Mouse (Mus musculus): ENCODE results near the gene Hes2. TPM values are rescaled to one million over a fixed set of nuclear protein-coding genes. Genes with fewer than 3 reads are reported as not detected.

Gene Hes2
- polyA plus RNA-seq, 1 experiment from 2014 or later, result 0.28 TPM

GRCm38 (mm10) chr4:152151966-152152544 is 6.6 kb upstream of the Hes2 start, which contains the start of gene Espn:
Espn (minus strand) TSS chr4:152152371.
- no peak within 1 kb of the TSS for H3K27ac ChIP-seq
- H3K4me1 ChIP-seq (replicated peaks), result peaks cover 16% of the 10 kb centered on the region
- H3K4me3 ChIP-seq (replicated peaks), result peak within 1 kb of the TSS; percentile 29
- ATAC-seq, result peak; percentile 69
- H3K36me3 ChIP-seq, result no peaks in the 10 kb centered on the region
- no peaks in the 10 kb centered on the region for H3K9me3 ChIP-seq
- WGBS, result under 1% methylated on average over 57 of the region's 57 CpGs
- peak within 1 kb of the TSS; percentile 53 for H3K4me2 ChIP-seq (replicated peaks)
- no peak within 1 kb of the TSS; the same call in 1 of the 2 replicates for H3K9ac ChIP-seq (replicated peaks)
- peaks cover 82% of the 10 kb centered on the region for H3K27me3 ChIP-seq

- H3K9ac ChIP-seq (replicated peaks), result no peak overlapping the region
- H3K4me2 ChIP-seq (replicated peaks), result peak overlapping the region; percentile 40
- no peaks in the 10 kb centered on the region for H3K36me3 ChIP-seq
- no peak overlapping the region for H3K27ac ChIP-seq
- no peak overlapping the region for H3K4me3 ChIP-seq (replicated peaks)
- no peaks in the 10 kb centered on the region for H3K9me3 ChIP-seq
- no peak for ATAC-seq
- peaks cover 25% of the 10 kb centered on the region for H3K4me1 ChIP-seq (replicated peaks)
- peaks cover 94% of the 10 kb centered on the region for H3K27me3 ChIP-seq
- 2% methylated on average over 23 of the region's 23 CpGs for WGBS
Observed at GRCm38 (mm10) chr4:152153771-152154177, 4.9 kb upstream of the Hes2 start.

GRCm38 (mm10) chr4:152155019-152155418 is 3.6 kb upstream of the Hes2 start:
- Histone ChIP-seq H3K36me3 (no peaks in the 10 kb centered on the region), H3K4me1 (replicated peaks) (peaks cover 33% of the 10 kb centered on the region), H3K4me3 (replicated peaks) (no peak overlapping the region), H3K4me2 (replicated peaks) (no peak overlapping the region), H3K9ac (replicated peaks) (no peak overlapping the region), H3K27ac (no peak overlapping the region), H3K9me3 (no peaks in the 10 kb centered on the region), H3K27me3 (peaks cover 94% of the 10 kb centered on the region)
- WGBS, result 65% methylated on average over 4 of the region's 4 CpGs
- no peak for ATAC-seq

GRCm38 (mm10) chr4:152157779-152158584 is 685 bp upstream of the Hes2 start:
- Histone ChIP-seq H3K27ac (no peak overlapping the region), H3K4me3 (replicated peaks) (no peak overlapping the region), H3K36me3 (no peaks in the 10 kb centered on the region), H3K9ac (replicated peaks) (0 out of 2 replicates have a peak overlapping the region, but pooled peaks have one; percentile 25), H3K4me1 (replicated peaks) (peaks cover 24% of the 10 kb centered on the region), H3K27me3 (peaks cover 94% of the 10 kb centered on the region), H3K9me3 (no peaks in the 10 kb centered on the region), H3K4me2 (replicated peaks) (peak overlapping the region; percentile 25)
- WGBS, result 15% methylated on average over 21 of the region's 21 CpGs
- no peak for ATAC-seq

- peak overlapping the region; percentile 24 for H3K4me2 ChIP-seq (replicated peaks)
- H3K9me3 ChIP-seq, result no peaks in the 10 kb centered on the region
- peak overlapping the region; percentile 17; the same call in 1 of the 2 replicates for H3K4me3 ChIP-seq (replicated peaks)
Observed at GRCm38 (mm10) chr4:152159285-152159678, 615 bp downstream of the Hes2 start.

GRCm38 (mm10) chr4:152160748-152161147 is 2.1 kb downstream of the Hes2 start:
- ATAC-seq, result no peak
- Histone ChIP-seq H3K4me3 (replicated peaks) (no peak overlapping the region), H3K9me3 (no peaks in the 10 kb centered on the region), H3K27ac (no peak overlapping the region), H3K9ac (replicated peaks) (no peak overlapping the region), H3K36me3 (no peaks in the 10 kb centered on the region), H3K4me1 (replicated peaks) (peaks cover 16% of the 10 kb centered on the region), H3K4me2 (replicated peaks) (no peak overlapping the region), H3K27me3 (peaks cover 83% of the 10 kb centered on the region)
- 26% methylated on average over 4 of the region's 4 CpGs for WGBS

More at GRCm38 (mm10) chr4:152159285-152159678, 615 bp downstream of the Hes2 start:
- peaks cover 16% of the 10 kb centered on the region for H3K4me1 ChIP-seq (replicated peaks)
- H3K36me3 ChIP-seq, result no peaks in the 10 kb centered on the region
- WGBS, result under 1% methylated on average over 19 of the region's 19 CpGs
- peaks cover 88% of the 10 kb centered on the region for H3K27me3 ChIP-seq
- ATAC-seq, result no peak
- H3K27ac ChIP-seq, result no peak overlapping the region
- H3K9ac ChIP-seq (replicated peaks), result no peak overlapping the region; the same call in 1 of the 2 replicates

GRCm38 (mm10) chr4:152161601-152162000 is 2.9 kb downstream of the Hes2 start:
- peaks cover 16% of the 10 kb centered on the region for H3K4me1 ChIP-seq (replicated peaks)
- H3K4me2 ChIP-seq (replicated peaks), result no peak overlapping the region
- H3K4me3 ChIP-seq (replicated peaks), result no peak overlapping the region
- no peaks in the 10 kb centered on the region for H3K36me3 ChIP-seq
- no peak overlapping the region for H3K9ac ChIP-seq (replicated peaks)
- peaks cover 79% of the 10 kb centered on the region for H3K27me3 ChIP-seq
- no peak for ATAC-seq
- H3K9me3 ChIP-seq, result no peaks in the 10 kb centered on the region
- H3K27ac ChIP-seq, result no peak overlapping the region
- WGBS, result 84% methylated on average over 6 of the region's 6 CpGs

GRCm38 (mm10) chr4:152162748-152163147 is 4.1 kb downstream of the Hes2 start:
- no peaks in the 10 kb centered on the region for H3K36me3 ChIP-seq
- no peak overlapping the region for H3K27ac ChIP-seq
- H3K9me3 ChIP-seq, result no peaks in the 10 kb centered on the region
- H3K27me3 ChIP-seq, result peaks cover 68% of the 10 kb centered on the region
- H3K4me2 ChIP-seq (replicated peaks), result no peak overlapping the region
- ATAC-seq, result no peak
- peaks cover 16% of the 10 kb centered on the region for H3K4me1 ChIP-seq (replicated peaks)
- H3K9ac ChIP-seq (replicated peaks), result no peak overlapping the region
- 97% methylated on average over 2 of the region's 2 CpGs for WGBS
- H3K4me3 ChIP-seq (replicated peaks), result no peak overlapping the region

- Histone ChIP-seq H3K4me2 (replicated peaks) (no peak overlapping the region), H3K27me3 (peaks cover 57% of the 10 kb centered on the region), H3K4me1 (replicated peaks) (no peaks in the 10 kb centered on the region), H3K27ac (no peak overlapping the region), H3K36me3 (no peaks in the 10 kb centered on the region), H3K9me3 (no peaks in the 10 kb centered on the region), H3K9ac (replicated peaks) (no peak overlapping the region), H3K4me3 (replicated peaks) (no peak overlapping the region)
- WGBS, result 29% methylated on average over 22 of the region's 22 CpGs
- no peak for ATAC-seq
Observed at GRCm38 (mm10) chr4:152165036-152165931, 6.6 kb downstream of the Hes2 start.

GRCm38 (mm10) chr4:152168052-152168451 is 9.4 kb downstream of the Hes2 start:
- Histone ChIP-seq H3K4me3 (replicated peaks) (no peak overlapping the region), H3K27me3 (peaks cover 45% of the 10 kb centered on the region), H3K4me2 (replicated peaks) (no peak overlapping the region), H3K9ac (replicated peaks) (0 out of 2 replicates have a peak overlapping the region, but pooled peaks have one; percentile 19), H3K36me3 (no peaks in the 10 kb centered on the region), H3K9me3 (no peaks in the 10 kb centered on the region), H3K4me1 (replicated peaks) (no peaks in the 10 kb centered on the region), H3K27ac (peak overlapping the region; percentile 14; the same call in 1 of the 2 replicates)
- peak; percentile 60 for ATAC-seq
- 48% methylated on average over 8 of the region's 8 CpGs for WGBS

- Histone ChIP-seq H3K4me2 (replicated peaks) (no peak overlapping the region), H3K27ac (no peak overlapping the region), H3K27me3 (peaks cover 49% of the 10 kb centered on the region), H3K9me3 (no peaks in the 10 kb centered on the region), H3K4me3 (replicated peaks) (no peak overlapping the region), H3K36me3 (no peaks in the 10 kb centered on the region), H3K4me1 (replicated peaks) (no peaks in the 10 kb centered on the region), H3K9ac (replicated peaks) (no peak overlapping the region)
- no peak for ATAC-seq
- 90% methylated on average over 7 of the region's 7 CpGs for WGBS
Observed at GRCm38 (mm10) chr4:152169103-152169502, 10.4 kb downstream of the Hes2 start.

Data from midbrain, embryonic 13.5 days (tissue).